Mouse (Mus musculus) splenic B cell, adult 2 months (primary cell): ENCODE data around the gene Trim8.
A peak's percentile ranks its signal among the peaks of the same experiment; 100 is the strongest.

ENCODE experiments used
- DNase-seq: peaks from one replicate; pipeline ENCODE4 v3.0.0-alpha.2; 2011; ENCODE audit warnings: low read depth, low spot score
- H3K27me3 ChIP-seq: 2 replicates; pipeline ENCODE4 v1.6.1; 2012; ENCODE audit warnings: mild to moderate bottlenecking, low read length, moderate library complexity, mixed read lengths; ENCODE audit not compliant: control insufficient read depth, poor library complexity, insufficient read depth, severe bottlenecking
- H3K36me3 ChIP-seq: 2 replicates; pipeline ENCODE4 v1.6.1; 2012; ENCODE audit warnings: mild to moderate bottlenecking, low read length, moderate library complexity, mixed read lengths; ENCODE audit not compliant: control insufficient read depth, poor library complexity, insufficient read depth, severe bottlenecking

Trim8 gene

DNA sequence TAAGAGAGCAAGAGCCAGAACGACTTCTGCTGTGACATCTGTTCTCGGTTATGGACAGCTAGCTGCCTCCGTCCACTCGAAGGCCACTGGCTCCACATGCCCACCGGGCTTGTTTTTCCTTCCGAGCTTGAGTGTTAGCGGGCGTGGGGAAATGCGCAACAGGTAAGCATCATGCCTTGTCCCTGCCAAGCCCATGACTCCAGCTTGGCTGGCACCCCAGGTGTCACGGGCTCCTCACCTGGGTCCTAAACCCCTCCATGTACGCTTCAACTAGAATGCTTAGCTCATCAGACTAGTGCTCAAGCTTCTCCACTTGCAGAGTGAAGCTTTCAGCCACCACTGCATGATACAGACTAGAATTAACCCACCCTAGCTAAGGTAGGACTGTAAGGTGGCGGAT is 57.1 kb downstream of the Trim8 start:
- Histone ChIP-seq H3K36me3 (no peaks in the 10 kb centered on the region), H3K27me3 (no peaks in the 10 kb centered on the region)
- no peak for DNase-seq

DNA sequence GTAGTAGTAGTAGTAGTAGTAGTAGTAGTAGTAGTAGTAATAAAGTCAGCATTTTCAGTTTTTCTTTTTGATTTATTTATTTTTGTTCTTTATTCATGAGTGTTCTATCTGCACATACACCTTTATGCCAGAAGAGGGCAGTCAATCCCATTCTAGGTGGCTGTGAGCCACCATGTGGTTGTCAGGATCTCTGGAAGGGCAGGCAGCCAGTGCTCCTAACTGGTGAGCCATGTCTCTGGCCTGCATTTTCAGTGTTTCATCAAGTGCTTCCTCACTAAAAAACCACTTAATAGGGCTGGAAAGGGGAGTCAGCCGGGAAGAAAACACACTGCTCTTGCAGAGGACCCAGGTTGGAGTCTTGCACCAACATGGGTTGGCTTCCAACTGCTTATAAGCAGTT is 60.6 kb downstream of the Trim8 start:
- no peaks in the 10 kb centered on the region for H3K27me3 ChIP-seq
- H3K36me3 ChIP-seq, result no peaks in the 10 kb centered on the region
- DNase-seq, result peak; percentile 76

GRCm38 (mm10) chr19:46562581-46563515 is 61.3 kb downstream of the Trim8 start:
- Histone ChIP-seq H3K27me3 (no peaks in the 10 kb centered on the region), H3K36me3 (no peaks in the 10 kb centered on the region)
- peak; percentile 13 for DNase-seq

GRCm38 (mm10) chr19:46563603-46564002 is 62.1 kb downstream of the Trim8 start:
- no peak for DNase-seq
- H3K36me3 ChIP-seq, result no peaks in the 10 kb centered on the region

DNA sequence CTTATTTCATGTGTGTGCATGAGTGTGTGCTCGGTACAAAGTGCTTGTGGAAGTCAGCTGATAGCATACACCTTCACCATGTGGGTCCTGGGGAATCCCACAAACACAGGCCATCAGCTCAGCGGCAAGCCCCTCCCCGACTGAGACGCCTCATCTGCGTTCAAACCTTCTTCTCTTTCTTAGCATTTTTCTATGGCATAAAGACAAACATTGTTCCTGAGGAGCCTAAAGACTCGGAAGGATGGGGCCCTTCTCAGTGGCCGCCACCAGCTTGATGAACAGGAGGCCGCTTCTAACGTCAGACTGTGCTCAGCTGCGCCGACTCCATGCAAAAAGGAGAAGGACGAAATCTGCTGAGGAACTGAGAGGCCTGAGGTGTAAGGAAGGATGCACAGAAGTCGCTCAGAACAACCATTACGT is 62.6 kb downstream of the Trim8 start:
- peak; percentile 55 for DNase-seq
- Histone ChIP-seq H3K27me3 (no peaks in the 10 kb centered on the region), H3K36me3 (no peaks in the 10 kb centered on the region)

More at GRCm38 (mm10) chr19:46563603-46564002, 62.1 kb downstream of the Trim8 start:
- no peaks in the 10 kb centered on the region for H3K27me3 ChIP-seq
